Mouse (Mus musculus) olfactory bulb, adult 2 months (tissue): ENCODE data around the gene Zbtb25.

Experiments used
- CTCF ChIP-seq: fragments of 200-500 bp; IDR thresholded peaks from 2 replicates; pipeline ENCODE4 v1.5.1; 2012; ENCODE audit warnings: low read depth, mild to moderate bottlenecking, low read length, moderate library complexity; ENCODE audit not compliant: insufficient read depth
- POLR2A ChIP-seq: fragments of 200-500 bp; IDR thresholded peaks from 2 replicates; pipeline ENCODE4 v1.6.1; 2012; ENCODE audit warnings: mild to moderate bottlenecking, low read depth, low read length, moderate library complexity; ENCODE audit not compliant: insufficient read depth

GRCm38 (mm10) chr12:76368790-76369205, 604 bp downstream of the Zbtb25 start:
- TF ChIP-seq CTCF (no peak), POLR2A (no peak)
